Mouse (Mus musculus) ES-E14 (cell line): ENCODE results near the gene Mprip. TPM values are rescaled to one million over a fixed set of nuclear protein-coding genes. Genes with fewer than 3 reads are reported as not detected.
A peak's percentile ranks its signal among the peaks of the same experiment; 100 is the strongest.

Experiments
- DNase-seq: peaks from one replicate; pipeline ENCODE4 v3.0.0-alpha.2; 2013; ENCODE audit warnings: low read depth, low spot score
- H3K27ac ChIP-seq: 2 replicates; pipeline ENCODE4 v1.5.1; 2012; ENCODE audit warnings: low read depth, mild to moderate bottlenecking, low read length, moderate library complexity, mixed read lengths; ENCODE audit not compliant: poor library complexity, insufficient read depth, severe bottlenecking
- H3K36me3 ChIP-seq: 2 replicates; pipeline ENCODE4 v1.6.1; 2012; ENCODE audit warnings: mild to moderate bottlenecking, low read length, moderate library complexity, mixed read lengths; ENCODE audit not compliant: control insufficient read depth, poor library complexity, insufficient read depth, severe bottlenecking
- H3K4me1 ChIP-seq, 2 experiments: fragments of 150-350 bp in 1 of 2; sonication (generic) in 1 of 2; 2 replicates each; pipeline ENCODE4 v1.6.1; 2012; ENCODE audit warnings: low read length in 2 of 2, mild to moderate bottlenecking in 1 of 2, mixed read lengths in 1 of 2; ENCODE audit not compliant: control insufficient read depth in 2 of 2, insufficient read depth in 2 of 2, poor library complexity in 1 of 2
- H3K4me3 ChIP-seq, 2 experiments: fragments of 150-350 bp in 1 of 2; sonication (generic) in 1 of 2; 2 replicates each; pipeline ENCODE4 v1.5.1; 2012; ENCODE audit warnings: low read length in 2 of 2, low read depth in 1 of 2, mild to moderate bottlenecking in 1 of 2, mixed read lengths in 1 of 2; ENCODE audit not compliant: insufficient read depth in 1 of 2, poor library complexity in 1 of 2, severe bottlenecking in 1 of 2
- H3K9ac ChIP-seq: 2 replicates; pipeline ENCODE4 v1.6.1; 2012; ENCODE audit warnings: low read depth, mild to moderate bottlenecking, low read length, mixed read lengths; ENCODE audit not compliant: poor library complexity, insufficient read depth, severe bottlenecking
- H3K9me3 ChIP-seq: fragments of 150-350 bp; sonication (generic); 2 replicates; pipeline ENCODE4 v1.6.1; 2012; ENCODE audit warnings: low read depth, mild to moderate bottlenecking, low read length; ENCODE audit not compliant: control insufficient read depth, insufficient read depth
- CHD2 ChIP-seq: IDR thresholded peaks from 2 replicates; pipeline ENCODE4 v1.6.1; 2014; ENCODE audit warnings: mild to moderate bottlenecking, low read depth, low read length, inconsistent platforms
- HCFC1 ChIP-seq: IDR thresholded peaks from 2 replicates; pipeline ENCODE4 v1.6.1; 2012; ENCODE audit warnings: low read length, inconsistent platforms, borderline replicate concordance; ENCODE audit not compliant: insufficient read depth
- MAFK ChIP-seq: IDR thresholded peaks from 2 replicates; pipeline ENCODE4 v1.6.1; 2014; ENCODE audit warnings: mild to moderate bottlenecking, low read depth, low read length, inconsistent platforms; ENCODE audit not compliant: insufficient read depth
- ZC3H11A ChIP-seq: IDR thresholded peaks from 2 replicates; pipeline ENCODE4 v1.6.1; 2012; ENCODE audit warnings: low read depth, mild to moderate bottlenecking, inconsistent platforms, low read length, borderline replicate concordance
- ZNF384 ChIP-seq: IDR thresholded peaks from 2 replicates; pipeline ENCODE4 v1.6.1; 2012; ENCODE audit warnings: low read depth, low read length, inconsistent platforms
- in situ Hi-C, 2 experiments: fragments of 600-800 bp; cut with MboI; formaldehyde crosslinking; loops; one replicate each; pipeline ENCODE4 v1.15.1; 2025; ENCODE audit warnings: low sequenced_read_pairs in 2 of 2, inconsistent platforms in 1 of 2; ENCODE audit not compliant: unreplicated experiment in 2 of 2
- total RNA-seq: library from RNA; depleted of rRNA; stranded (reverse); fragments of 300-350 nt; gene quantifications from 2 replicates; pipeline ENCODE4 v1.2.3, GENCODE M21; 2012

Gene Mprip
- total RNA-seq, 1 experiment = 138 TPM

GRCm38 (mm10) chr11:59811211-59811610 is 150.1 kb downstream of the Mprip start:
- Histone ChIP-seq H3K4me1 (peaks cover 8 to 29% of the 10 kb centered on the region in 2 experiments; a peak in 3 of 4 replicates), H3K36me3 (peaks cover 16% of the 10 kb centered on the region; the same call in 1 of the 2 replicates), H3K9ac (peak overlapping the region; percentile 35; the same call in 1 of the 2 replicates), H3K27ac (no peak overlapping the region; the same call in 1 of the 2 replicates), H3K9me3 (no peaks in the 10 kb centered on the region), H3K4me3 (peak overlapping the region; percentile 64 to 82; a peak in 3 of 4 replicates)
- TF ChIP-seq ZC3H11A = no peak
- TF ChIP-seq HCFC1 = no peak
- TF ChIP-seq CHD2 = no peak
- no peak for TF ChIP-seq ZNF384
- TF ChIP-seq MAFK = no peak
- in situ Hi-C loops = no loop called here
- DNase-seq = no peak

GRCm38 (mm10) chr11:59813276-59813675 is 152.2 kb downstream of the Mprip start:
- Histone ChIP-seq H3K36me3 (peaks cover 14% of the 10 kb centered on the region), H3K4me1 (peaks cover 8 to 31% of the 10 kb centered on the region in 2 experiments; a peak in 3 of 4 replicates), H3K4me3 (no peak overlapping the region), H3K27ac (peak overlapping the region; percentile 37; the same call in 1 of the 2 replicates), H3K9ac (no peak overlapping the region; the same call in 1 of the 2 replicates), H3K9me3 (no peaks in the 10 kb centered on the region)
- in situ Hi-C loops = no loop called here
- TF ChIP-seq HCFC1 (no peak), ZC3H11A (no peak), ZNF384 (no peak), MAFK (no peak), CHD2 (no peak; the same call in 1 of the 2 replicates)
- no peak for DNase-seq

- peak; percentile 71 for DNase-seq
- in situ Hi-C loops = no loop called here
- no peak overlapping the region for H3K9ac ChIP-seq
- H3K4me1 ChIP-seq = peaks cover 8 to 27% of the 10 kb centered on the region in 2 experiments; a peak in 3 of 4 replicates
- TF ChIP-seq CHD2 (no peak), ZC3H11A (no peak), ZNF384 (no peak), HCFC1 (no peak), MAFK (no peak)
- H3K9me3 ChIP-seq = no peaks in the 10 kb centered on the region
- peak overlapping the region; percentile 76; the same call in 1 of the 2 replicates for H3K27ac ChIP-seq
- no peak overlapping the region for H3K4me3 ChIP-seq
- peaks cover 22% of the 10 kb centered on the region for H3K36me3 ChIP-seq
Observed at GRCm38 (mm10) chr11:59814311-59814710, 153.2 kb downstream of the Mprip start.

GRCm38 (mm10) chr11:59814936-59815335 is 153.8 kb downstream of the Mprip start:
- peak overlapping the region; percentile 76; the same call in 1 of the 2 replicates for H3K27ac ChIP-seq
- no peak for TF ChIP-seq HCFC1
- TF ChIP-seq CHD2 = no peak
- TF ChIP-seq ZC3H11A = no peak
- TF ChIP-seq ZNF384 = no peak
- peaks cover 27% of the 10 kb centered on the region for H3K36me3 ChIP-seq
- no peak for DNase-seq
- no peak overlapping the region for H3K4me3 ChIP-seq
- H3K9me3 ChIP-seq = no peaks in the 10 kb centered on the region
- in situ Hi-C loops = no loop called here
- peaks cover 8 to 27% of the 10 kb centered on the region in 2 experiments; a peak in 3 of 4 replicates for H3K4me1 ChIP-seq
- no peak overlapping the region for H3K9ac ChIP-seq
